Mouse (Mus musculus) intestine, postnatal 0 days (tissue): ENCODE results near the gene Srrd. TPM values are rescaled to one million over a fixed set of nuclear protein-coding genes. Genes with fewer than 3 reads are reported as not detected.

ENCODE experiments used
- ATAC-seq: fragments of 200-750 bp; cut with Nextera tagmentation; 2 replicates; pipeline ENCODE4 v1.8.0; 2017; ENCODE audit warnings: mild to moderate bottlenecking, moderate TSS enrichment, moderate library complexity
- H3K27ac ChIP-seq: fragments of 300-500 bp; sonication (generic); 2 replicates; pipeline ENCODE4 v1.5.1; 2014; ENCODE audit warnings: mild to moderate bottlenecking, low read depth, low read length, moderate library complexity
- H3K27me3 ChIP-seq: fragments of 300-500 bp; sonication (generic); replicated peaks from 2 replicates; pipeline ENCODE4 v1.6.1; 2014; ENCODE audit warnings: low read length, mixed read lengths; ENCODE audit not compliant: control insufficient read depth, insufficient read depth
- H3K36me3 ChIP-seq: fragments of 300-500 bp; sonication (generic); 2 replicates; pipeline ENCODE4 v1.6.1; 2014; ENCODE audit warnings: mild to moderate bottlenecking, moderate library complexity; ENCODE audit not compliant: control insufficient read depth, insufficient read depth
- H3K4me1 ChIP-seq: fragments of 300-500 bp; sonication (generic); replicated peaks from 2 replicates; pipeline ENCODE4 v1.6.1; 2014; ENCODE audit warnings: antibody characterized with exemption, low read length, mixed read lengths; ENCODE audit not compliant: control insufficient read depth, insufficient read depth
- H3K4me2 ChIP-seq: fragments of 300-500 bp; sonication (generic); replicated peaks from 2 replicates; pipeline ENCODE4 v1.6.1; 2014; ENCODE audit warnings: low read depth, mild to moderate bottlenecking, moderate library complexity
- H3K4me3 ChIP-seq: fragments of 300-500 bp; sonication (generic); 2 replicates; pipeline ENCODE4 v1.5.1; 2014; ENCODE audit warnings: low read depth, low read length
- H3K9ac ChIP-seq: fragments of 300-500 bp; sonication (generic); 2 replicates; pipeline ENCODE4 v1.6.1; 2014; ENCODE audit warnings: mild to moderate bottlenecking, low read depth, low read length
- H3K9me3 ChIP-seq: fragments of 300-500 bp; sonication (generic); 2 replicates; pipeline ENCODE4 v1.6.1; 2016; ENCODE audit warnings: mixed run types; ENCODE audit not compliant: control insufficient read depth
- CTCF ChIP-seq: sonication (generic); IDR thresholded peaks from 2 replicates; pipeline ENCODE4 v1.5.1; 2016; ENCODE audit warnings: low read depth, mild to moderate bottlenecking, control low read depth, antibody characterized with exemption, moderate library complexity
- WGBS: fragments of 180-500 bp; shearing (Covaris S2); extraction: QIAGEN DNeasy Blood & Tissue Kit; methylation state at CpG from one replicate; pipeline ENCODE4 v1.1.7; 2014; 5-methylcytosine and 5-hydroxymethylcytosine counted together
- polyA plus RNA-seq: library from polyadenylated mRNA; unstranded; fragments of >200 nt; fragmentation: Nextera tagmentation; extraction: Ambion mirVana; gene quantifications from 2 replicates; pipeline ENCODE4 v1.2.1, GENCODE M21; 2015

Srrd gene
- polyA plus RNA-seq, 1 experiment from 2014 or later = 15.4 TPM

DNA sequence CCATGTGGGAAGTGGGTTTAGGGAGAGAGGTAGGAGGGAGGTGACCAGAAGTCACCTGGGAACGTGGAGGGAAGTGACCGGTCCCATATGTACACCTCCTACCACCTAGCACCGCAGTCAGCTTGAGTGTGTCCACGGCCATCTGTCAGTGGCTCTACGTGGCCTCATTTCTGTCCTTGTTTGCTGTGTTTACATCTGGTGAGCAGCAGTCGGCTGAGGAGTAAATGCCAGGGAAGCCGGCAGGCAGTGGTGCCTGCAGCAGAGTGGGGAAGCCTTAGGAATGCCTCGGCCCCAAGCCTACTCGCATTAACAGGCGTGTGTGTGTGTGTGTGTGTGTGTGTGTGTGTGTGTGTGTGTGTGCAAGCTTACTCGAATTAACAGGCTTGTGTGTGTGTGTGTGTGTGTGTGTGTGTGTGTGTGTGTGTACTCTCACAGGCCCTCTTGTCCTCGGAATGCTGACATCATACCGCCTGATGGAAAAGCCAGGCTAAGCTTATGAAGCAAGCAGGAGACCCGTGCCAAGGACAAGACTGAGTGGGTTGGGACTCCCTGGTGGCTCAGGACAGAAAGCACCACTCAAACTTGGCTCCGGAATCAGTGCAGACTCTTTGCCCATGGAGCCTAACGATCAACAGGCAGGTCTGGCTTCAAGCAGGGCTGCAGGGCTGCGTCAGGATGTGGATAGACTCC is 39.9 kb upstream of the Srrd start:
- peaks cover 20% of the 10 kb centered on the region; the same call in 1 of the 2 replicates for H3K36me3 ChIP-seq
- WGBS = 34% methylated on average over 17 of the region's 17 CpGs
- no peak for TF ChIP-seq CTCF
- ATAC-seq = no peak
- no peak overlapping the region for H3K4me3 ChIP-seq
- no peak overlapping the region for H3K27ac ChIP-seq
- H3K4me2 ChIP-seq = no peak overlapping the region
- no peaks in the 10 kb centered on the region for H3K27me3 ChIP-seq
- H3K9ac ChIP-seq = no peak overlapping the region
- H3K4me1 ChIP-seq = no peaks in the 10 kb centered on the region
- no peaks in the 10 kb centered on the region for H3K9me3 ChIP-seq

- Histone ChIP-seq H3K9me3 (no peaks in the 10 kb centered on the region), H3K27me3 (no peaks in the 10 kb centered on the region), H3K4me2 (no peak overlapping the region), H3K9ac (no peak overlapping the region), H3K4me3 (no peak overlapping the region), H3K27ac (no peak overlapping the region), H3K4me1 (no peaks in the 10 kb centered on the region), H3K36me3 (peaks cover 20% of the 10 kb centered on the region; the same call in 1 of the 2 replicates)
- 75% methylated on average over 9 of the region's 9 CpGs for WGBS
- no peak for ATAC-seq
- TF ChIP-seq CTCF = 0 out of 2 replicates have a peak, but pooled peaks have one; percentile 5
Measured at GRCm38 (mm10) chr5:112382042-112382441, 39.2 kb upstream of the Srrd start.

- Histone ChIP-seq H3K4me3 (no peak overlapping the region), H3K9ac (no peak overlapping the region), H3K4me2 (no peak overlapping the region), H3K27me3 (no peaks in the 10 kb centered on the region), H3K4me1 (no peaks in the 10 kb centered on the region), H3K27ac (no peak overlapping the region), H3K9me3 (no peaks in the 10 kb centered on the region), H3K36me3 (peaks cover 27% of the 10 kb centered on the region; the same call in 1 of the 2 replicates)
- no peak for ATAC-seq
- TF ChIP-seq CTCF = no peak
- 84% methylated on average over 11 of the region's 11 CpGs for WGBS
Measured at GRCm38 (mm10) chr5:112381154-112381553, 38.3 kb upstream of the Srrd start.

- no peaks in the 10 kb centered on the region for H3K4me1 ChIP-seq
- H3K4me3 ChIP-seq = no peak overlapping the region
- no peak overlapping the region for H3K4me2 ChIP-seq
- H3K9me3 ChIP-seq = no peaks in the 10 kb centered on the region
- H3K36me3 ChIP-seq = peaks cover 51% of the 10 kb centered on the region
- no peaks in the 10 kb centered on the region for H3K27me3 ChIP-seq
- 67% methylated on average over 6 of the region's 6 CpGs for WGBS
- TF ChIP-seq CTCF = no peak
- no peak overlapping the region for H3K9ac ChIP-seq
- H3K27ac ChIP-seq = no peak overlapping the region
- ATAC-seq = no peak
Measured at GRCm38 (mm10) chr5:112378716-112379115, 35.9 kb upstream of the Srrd start.

DNA sequence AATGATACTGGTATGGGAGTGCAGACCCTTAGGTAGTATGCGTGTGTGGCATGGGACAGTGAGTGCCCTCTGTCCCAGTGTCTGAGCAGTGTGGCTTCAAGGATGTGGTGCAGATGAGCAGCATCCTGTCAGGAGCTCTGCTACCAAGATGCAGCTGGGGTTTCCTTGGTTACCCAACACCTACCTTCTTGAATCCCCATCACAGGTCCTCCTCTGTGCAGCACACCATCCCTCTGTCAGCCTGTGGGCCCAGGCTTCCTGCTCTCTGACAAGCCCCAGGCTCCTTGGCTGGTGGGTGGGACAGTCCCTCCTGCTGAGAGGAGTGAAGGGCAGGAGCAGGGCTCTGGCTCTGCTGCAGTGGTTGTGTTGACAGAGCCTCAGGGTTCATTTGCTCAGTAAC is 34.5 kb upstream of the Srrd start:
- Histone ChIP-seq H3K9me3 (no peaks in the 10 kb centered on the region), H3K4me1 (no peaks in the 10 kb centered on the region), H3K27me3 (no peaks in the 10 kb centered on the region), H3K9ac (no peak overlapping the region), H3K4me3 (no peak overlapping the region), H3K27ac (no peak overlapping the region), H3K4me2 (no peak overlapping the region), H3K36me3 (peaks cover 64% of the 10 kb centered on the region)
- no peak for ATAC-seq
- no peak for TF ChIP-seq CTCF
- WGBS = 92% methylated on average over 1 of the region's 1 CpGs

- H3K27ac ChIP-seq = no peak overlapping the region
- peaks cover 76% of the 10 kb centered on the region for H3K36me3 ChIP-seq
- ATAC-seq = no peak
- H3K4me2 ChIP-seq = no peak overlapping the region
- no peak overlapping the region for H3K9ac ChIP-seq
- H3K4me1 ChIP-seq = no peaks in the 10 kb centered on the region
- WGBS = 90% methylated on average over 4 of the region's 4 CpGs
- TF ChIP-seq CTCF = no peak
- no peaks in the 10 kb centered on the region for H3K27me3 ChIP-seq
- no peaks in the 10 kb centered on the region for H3K9me3 ChIP-seq
- H3K4me3 ChIP-seq = no peak overlapping the region
Measured at GRCm38 (mm10) chr5:112376111-112376510, 33.3 kb upstream of the Srrd start.
